Comparison of ENCODE assay signal across 14 mouse cellular contexts in the genomic region with DNA sequence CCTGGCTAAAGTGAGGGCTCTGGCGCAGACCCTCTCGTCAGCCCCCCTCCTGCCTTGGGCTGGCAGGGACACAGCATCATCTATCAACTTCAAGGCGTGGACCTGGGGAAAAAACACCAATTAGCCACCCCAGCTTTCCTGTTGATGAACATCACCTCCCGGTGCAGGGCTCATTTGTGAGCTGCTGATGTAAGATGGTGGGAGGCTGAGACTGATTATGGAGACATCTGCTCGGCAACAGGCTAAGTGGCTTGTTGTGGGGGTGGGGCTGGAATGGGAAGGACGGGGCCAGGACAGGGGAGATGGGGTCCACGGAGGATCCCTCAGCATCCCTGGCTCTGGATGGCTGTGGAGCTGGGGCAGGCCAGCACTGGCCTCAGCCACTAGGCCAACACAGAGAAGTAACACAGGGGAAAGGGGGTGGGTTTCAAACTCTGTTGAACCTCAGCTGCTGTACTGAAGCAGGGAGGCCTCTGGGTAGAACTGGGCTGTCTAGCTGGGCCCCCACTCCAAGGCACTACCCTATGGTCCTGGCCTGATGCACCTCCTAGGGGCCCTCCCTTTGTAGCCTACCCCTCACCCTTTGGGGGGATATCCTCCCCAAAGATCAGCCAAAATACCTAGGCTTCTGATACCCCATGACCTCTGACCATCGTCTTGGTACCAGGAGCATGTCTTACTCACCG. TPM values are rescaled to one million over a fixed set of nuclear protein-coding genes. Genes with fewer than 3 reads are reported as not detected.
A peak's percentile ranks its signal among the peaks of the same experiment; 100 is the strongest.
DNase-seq lines count a peak whose midpoint lies in the region; ATAC-seq lines count a peak whose summit lies in the region.
"Had no signal": no experiment of that assay in that cellular context is flagged by ENCODE, and none has a peak within 500 bp of the region (broad histone marks: within the 10 kb centered on the region; RNA-seq: fewer than 3 reads in every experiment).

No protein-coding gene starts in this region.

- H3K4me1 ChIP-seq in forebrain, embryonic 12.5 days: peaks cover 9% of the 10 kb centered on the region
- H3K4me1 ChIP-seq in forebrain, embryonic 16.5 days (replicated peaks; ENCODE audit: control insufficient read depth, insufficient read depth, low read length): no peaks in the 10 kb centered on the region; the same call in 1 of the 2 replicates
- H3K4me1 ChIP-seq in liver, embryonic 13.5 days (replicated peaks): peaks cover 32% of the 10 kb centered on the region
- peaks cover 29% of the 10 kb centered on the region for H3K4me1 ChIP-seq in liver, embryonic 12.5 days
- H3K4me1 ChIP-seq in hindbrain, embryonic 10.5 days (replicated peaks): peaks cover 27% of the 10 kb centered on the region
- H3K4me1 ChIP-seq in limb, embryonic 13.5 days: peaks cover 6% of the 10 kb centered on the region; the same call in 1 of the 2 replicates

- H3K36me3 ChIP-seq in forebrain, embryonic 12.5 days (replicated peaks): peaks cover 32% of the 10 kb centered on the region
- peaks cover 26% of the 10 kb centered on the region for H3K36me3 ChIP-seq in forebrain, embryonic 16.5 days (ENCODE audit: control insufficient read depth, insufficient read depth)
- peaks cover 40% of the 10 kb centered on the region for H3K36me3 ChIP-seq in liver, embryonic 13.5 days
- peaks cover 36% of the 10 kb centered on the region for H3K36me3 ChIP-seq in liver, embryonic 12.5 days
- H3K36me3 ChIP-seq in hindbrain, embryonic 10.5 days: peaks cover 35% of the 10 kb centered on the region
- H3K36me3 ChIP-seq in limb, embryonic 13.5 days: peaks cover 39% of the 10 kb centered on the region

- peaks cover 19% of the 10 kb centered on the region for H3K27me3 ChIP-seq in forebrain, embryonic 12.5 days
- no peaks in the 10 kb centered on the region for H3K27me3 ChIP-seq in forebrain, embryonic 16.5 days (replicated peaks; ENCODE audit: control insufficient read depth, insufficient read depth, low read length)
- H3K27me3 ChIP-seq in liver, embryonic 13.5 days: peaks cover 3% of the 10 kb centered on the region; the same call in 1 of the 2 replicates
- peaks cover 31% of the 10 kb centered on the region for H3K27me3 ChIP-seq in liver, embryonic 12.5 days (replicated peaks)
- H3K27me3 ChIP-seq in hindbrain, embryonic 10.5 days (ENCODE audit: insufficient read depth, poor library complexity, severe bottlenecking): peaks cover 15% of the 10 kb centered on the region
- H3K27me3 ChIP-seq in limb, embryonic 13.5 days: no peaks in the 10 kb centered on the region

- peak overlapping the region; percentile 33; the same call in 1 of the 2 replicates for H3K9ac ChIP-seq in forebrain, embryonic 12.5 days
- H3K9ac ChIP-seq in forebrain, embryonic 16.5 days (replicated peaks; ENCODE audit: low read depth, low read length): no peak overlapping the region
- H3K9ac ChIP-seq in liver, embryonic 13.5 days: peak overlapping the region; percentile 36; the same call in 1 of the 2 replicates
- no peak overlapping the region for H3K9ac ChIP-seq in liver, embryonic 12.5 days
- peak overlapping the region; percentile 25; the same call in 1 of the 2 replicates for H3K9ac ChIP-seq in limb, embryonic 13.5 days
- H3K9ac ChIP-seq: liver, embryonic 14.5 days had no signal

- H3K27ac ChIP-seq in forebrain, embryonic 12.5 days: 0 out of 2 replicates have a peak overlapping the region, but pooled peaks have one; percentile 3
- no peak overlapping the region for H3K27ac ChIP-seq in forebrain, embryonic 16.5 days (ENCODE audit: low read length)
- peak overlapping the region; percentile 80; the same call in 1 of the 2 replicates for H3K27ac ChIP-seq in liver, embryonic 13.5 days
- H3K27ac ChIP-seq in liver, embryonic 12.5 days: no peak overlapping the region
- H3K27ac ChIP-seq in hindbrain, embryonic 10.5 days: peak overlapping the region; percentile 54
- no peak overlapping the region for H3K27ac ChIP-seq in limb, embryonic 13.5 days
- H3K27ac ChIP-seq: liver, embryonic 14.5 days had no signal

- no peak for DNase-seq in liver, embryonic 13.5 days
- no peak for DNase-seq in hindbrain, embryonic 10.5 days (ENCODE audit: low spot score)
- DNase-seq in testis, postnatal 14 days (ENCODE audit: low spot score): no peak
- no peak for DNase-seq in right cerebral cortex, postnatal 14 days
- DNase-seq: adrenal gland, postnatal 10 days; cerebellum, adult 18-20 months; gastrocnemius, postnatal 14 days; heart, postnatal 14 days had no signal

- no peak overlapping the region for H3K4me3 ChIP-seq in forebrain, embryonic 12.5 days (replicated peaks)
- no peak overlapping the region for H3K4me3 ChIP-seq in forebrain, embryonic 16.5 days (replicated peaks; ENCODE audit: low read length)
- no peak overlapping the region for H3K4me3 ChIP-seq in liver, embryonic 13.5 days (replicated peaks)
- no peak overlapping the region for H3K4me3 ChIP-seq in liver, embryonic 12.5 days
- no peak overlapping the region for H3K4me3 ChIP-seq in hindbrain, embryonic 10.5 days
- H3K4me3 ChIP-seq in limb, embryonic 13.5 days: no peak overlapping the region

- peak; percentile 49; the same call in 1 of the 2 replicates for ATAC-seq in forebrain, embryonic 12.5 days (ENCODE audit: low FRiP score)
- ATAC-seq in forebrain, embryonic 16.5 days: no peak; the same call in 1 of the 2 replicates
- no peak for ATAC-seq in liver, embryonic 13.5 days (ENCODE audit: low read depth)
- no peak for ATAC-seq in liver, embryonic 12.5 days
- ATAC-seq in limb, embryonic 13.5 days (ENCODE audit: low FRiP score, low read depth): no peak

- H3K9me3 ChIP-seq in forebrain, embryonic 12.5 days: no peaks in the 10 kb centered on the region
- no peaks in the 10 kb centered on the region for H3K9me3 ChIP-seq in forebrain, embryonic 16.5 days (ENCODE audit: control insufficient read depth, low read length)
- no peaks in the 10 kb centered on the region for H3K9me3 ChIP-seq in liver, embryonic 13.5 days (replicated peaks)
- H3K9me3 ChIP-seq in liver, embryonic 12.5 days (replicated peaks): no peaks in the 10 kb centered on the region
- no peaks in the 10 kb centered on the region for H3K9me3 ChIP-seq in hindbrain, embryonic 10.5 days
- no peaks in the 10 kb centered on the region for H3K9me3 ChIP-seq in limb, embryonic 13.5 days
- H3K9me3 ChIP-seq: G1E had no signal

- no peak overlapping the region for H3K4me2 ChIP-seq in forebrain, embryonic 12.5 days
- no peak overlapping the region for H3K4me2 ChIP-seq in forebrain, embryonic 16.5 days (ENCODE audit: low read length)
- 0 out of 2 replicates have a peak overlapping the region, but pooled peaks have one; percentile 10 for H3K4me2 ChIP-seq in liver, embryonic 13.5 days
- no peak overlapping the region for H3K4me2 ChIP-seq in liver, embryonic 12.5 days
- no peak overlapping the region for H3K4me2 ChIP-seq in limb, embryonic 13.5 days (replicated peaks)

- 57% methylated on average over 9 of the region's 9 CpGs for WGBS in forebrain, embryonic 12.5 days
- WGBS in forebrain, embryonic 16.5 days: 53% methylated on average over 9 of the region's 9 CpGs
- 70% methylated on average over 9 of the region's 9 CpGs for WGBS in liver, embryonic 13.5 days (ENCODE audit: insufficient replicate concordance)
- 62% methylated on average over 9 of the region's 9 CpGs for WGBS in liver, embryonic 12.5 days (ENCODE audit: insufficient replicate concordance)
- WGBS in hindbrain, embryonic 10.5 days: 68% methylated on average over 9 of the region's 9 CpGs
- WGBS in limb, embryonic 13.5 days: 42% methylated on average over 9 of the region's 9 CpGs

RNA-seq across cellular contexts. Expression of gene Galr3, which starts 8.6 kb away (rescaled TPM):
- polyA plus RNA-seq in forebrain, embryonic 12.5 days (2016; fragmentation: Nextera tagmentation; extraction: Ambion mirVana): not detected in 2 replicates
- not detected in 2 replicates for polyA plus RNA-seq in forebrain, embryonic 16.5 days (2015; fragmentation: Nextera tagmentation; extraction: Ambion mirVana)
- 0.13 and 0.20 TPM in 2 replicates for polyA plus RNA-seq in liver, embryonic 13.5 days (2015; fragmentation: Nextera tagmentation; extraction: Ambion mirVana)
- 0.41 and 0.55 TPM in 2 replicates for polyA plus RNA-seq in liver, embryonic 12.5 days (2016; fragmentation: Nextera tagmentation; extraction: Ambion mirVana)
- polyA plus RNA-seq in hindbrain, embryonic 10.5 days (2016; fragmentation: Nextera tagmentation; extraction: Ambion mirVana): not detected in 2 replicates
- polyA plus RNA-seq in limb, embryonic 13.5 days (2015; fragmentation: Nextera tagmentation; extraction: Ambion mirVana): not detected in 2 replicates
- polyA plus RNA-seq: G1E had no signal

RNA-seq across cellular contexts. Expression of gene Ankrd54, which starts 12.4 kb away (rescaled TPM):
- 59.5 and 60.0 TPM in 2 replicates for polyA plus RNA-seq in forebrain, embryonic 12.5 days (2016; fragmentation: Nextera tagmentation; extraction: Ambion mirVana)
- 54.9 and 58.1 TPM in 2 replicates for polyA plus RNA-seq in forebrain, embryonic 16.5 days (2015; fragmentation: Nextera tagmentation; extraction: Ambion mirVana)
- polyA plus RNA-seq in liver, embryonic 13.5 days (2015; fragmentation: Nextera tagmentation; extraction: Ambion mirVana): 47.9 and 49.6 TPM in 2 replicates
- polyA plus RNA-seq in liver, embryonic 12.5 days (2016; fragmentation: Nextera tagmentation; extraction: Ambion mirVana): 58.9 and 61.4 TPM in 2 replicates
- 65.9 and 78.2 TPM in 2 replicates for polyA plus RNA-seq in hindbrain, embryonic 10.5 days (2016; fragmentation: Nextera tagmentation; extraction: Ambion mirVana)
- polyA plus RNA-seq in limb, embryonic 13.5 days (2015; fragmentation: Nextera tagmentation; extraction: Ambion mirVana): 51.9 and 52.8 TPM in 2 replicates

RNA-seq across cellular contexts. Expression of gene H1f0, which starts 22.1 kb away (rescaled TPM):
- polyA plus RNA-seq in forebrain, embryonic 12.5 days (2016; fragmentation: Nextera tagmentation; extraction: Ambion mirVana): 638 and 696 TPM in 2 replicates
- polyA plus RNA-seq in forebrain, embryonic 16.5 days (2015; fragmentation: Nextera tagmentation; extraction: Ambion mirVana): 403 and 441 TPM in 2 replicates
- 85.3 and 101 TPM in 2 replicates for polyA plus RNA-seq in liver, embryonic 13.5 days (2015; fragmentation: Nextera tagmentation; extraction: Ambion mirVana)
- polyA plus RNA-seq in liver, embryonic 12.5 days (2016; fragmentation: Nextera tagmentation; extraction: Ambion mirVana): 114 and 122 TPM in 2 replicates
- 447 and 561 TPM in 2 replicates for polyA plus RNA-seq in hindbrain, embryonic 10.5 days (2016; fragmentation: Nextera tagmentation; extraction: Ambion mirVana)
- 558 and 589 TPM in 2 replicates for polyA plus RNA-seq in limb, embryonic 13.5 days (2015; fragmentation: Nextera tagmentation; extraction: Ambion mirVana)

RNA-seq across cellular contexts. Expression of gene Eif3l, which starts 24.7 kb away (rescaled TPM):
- 209 and 216 TPM in 2 replicates for polyA plus RNA-seq in forebrain, embryonic 12.5 days (2016; fragmentation: Nextera tagmentation; extraction: Ambion mirVana)
- 188 and 205 TPM in 2 replicates for polyA plus RNA-seq in forebrain, embryonic 16.5 days (2015; fragmentation: Nextera tagmentation; extraction: Ambion mirVana)
- 171 and 185 TPM in 2 replicates for polyA plus RNA-seq in liver, embryonic 13.5 days (2015; fragmentation: Nextera tagmentation; extraction: Ambion mirVana)
- 188 and 201 TPM in 2 replicates for polyA plus RNA-seq in liver, embryonic 12.5 days (2016; fragmentation: Nextera tagmentation; extraction: Ambion mirVana)
- polyA plus RNA-seq in hindbrain, embryonic 10.5 days (2016; fragmentation: Nextera tagmentation; extraction: Ambion mirVana): 238 and 262 TPM in 2 replicates
- 221 and 229 TPM in 2 replicates for polyA plus RNA-seq in limb, embryonic 13.5 days (2015; fragmentation: Nextera tagmentation; extraction: Ambion mirVana)

RNA-seq across cellular contexts. Expression of gene Micall1, which starts 58.4 kb away (rescaled TPM):
- 8.4 and 9.5 TPM in 2 replicates for polyA plus RNA-seq in forebrain, embryonic 12.5 days (2016; fragmentation: Nextera tagmentation; extraction: Ambion mirVana)
- 8.2 and 10.0 TPM in 2 replicates for polyA plus RNA-seq in forebrain, embryonic 16.5 days (2015; fragmentation: Nextera tagmentation; extraction: Ambion mirVana)
- 1.0 and 1.2 TPM in 2 replicates for polyA plus RNA-seq in liver, embryonic 13.5 days (2015; fragmentation: Nextera tagmentation; extraction: Ambion mirVana)
- 3.0 and 3.2 TPM in 2 replicates for polyA plus RNA-seq in liver, embryonic 12.5 days (2016; fragmentation: Nextera tagmentation; extraction: Ambion mirVana)
- polyA plus RNA-seq in hindbrain, embryonic 10.5 days (2016; fragmentation: Nextera tagmentation; extraction: Ambion mirVana): 7.0 and 8.8 TPM in 2 replicates
- 8.9 and 10.6 TPM in 2 replicates for polyA plus RNA-seq in limb, embryonic 13.5 days (2015; fragmentation: Nextera tagmentation; extraction: Ambion mirVana)

Comparison
In these comparisons a context has a peak if more than half of its experiments do, and no peak if none do; other contexts are left out.
1. H3K27ac ChIP-seq: peak in forebrain, embryonic 12.5 days (single experiment), liver, embryonic 13.5 days (single experiment) and hindbrain, embryonic 10.5 days (single experiment); none in forebrain, embryonic 16.5 days (single experiment), liver, embryonic 12.5 days (single experiment) and limb, embryonic 13.5 days (single experiment).
2. H3K9ac ChIP-seq: peak in forebrain, embryonic 12.5 days (single experiment), liver, embryonic 13.5 days (single experiment) and limb, embryonic 13.5 days (single experiment); none in forebrain, embryonic 16.5 days (single experiment) and liver, embryonic 12.5 days (single experiment).